Mouse (Mus musculus): ENCODE measurements around the gene Cdkn2d.
"Not testable (repeated sequence)": the region's sequence is repeated elsewhere in the genome, so short reads cannot be mapped to it uniquely, and the experiment has no call there.

Cdkn2d gene

GRCm38 (mm10) chr9:21277776-21278175 lies 13.4 kb downstream of the Cdkn2d start:
- CTCF ChIA-PET, result interaction anchor here (0.6 kb wide), 1 partner anchor 82 kb away, joined by 6 read pairs; no protein-coding TSS in a partner anchor

DNA sequence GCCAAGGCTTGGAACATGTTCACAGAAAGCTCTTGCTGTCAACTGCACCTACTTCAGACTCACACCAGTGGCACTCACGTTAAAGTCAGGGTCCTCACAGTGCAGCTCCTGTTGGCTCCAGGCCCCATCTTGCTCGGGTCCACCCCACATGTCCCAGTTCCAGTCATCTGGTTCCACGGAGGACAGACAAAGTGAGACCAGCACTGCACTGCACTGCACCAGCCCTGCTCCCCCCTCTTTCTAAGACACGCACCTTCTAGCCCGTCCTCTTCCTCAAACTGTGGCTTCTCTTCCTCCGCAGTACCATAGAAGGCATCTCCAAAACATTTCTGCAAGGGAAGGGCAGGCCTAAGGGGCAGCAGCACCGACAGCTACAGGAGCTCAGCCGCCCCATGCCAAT lies 14.9 kb downstream of the Cdkn2d start:
- CTCF ChIA-PET, result interaction anchor here (0.8 kb wide), 1 partner anchor 11 kb away, joined by 3 read pairs; the partner anchor contains the start of gene Kri1

- CTCF ChIA-PET, result no interaction called here
Observed at GRCm38 (mm10) chr9:21275727-21276126, 15.5 kb downstream of the Cdkn2d start.

DNA sequence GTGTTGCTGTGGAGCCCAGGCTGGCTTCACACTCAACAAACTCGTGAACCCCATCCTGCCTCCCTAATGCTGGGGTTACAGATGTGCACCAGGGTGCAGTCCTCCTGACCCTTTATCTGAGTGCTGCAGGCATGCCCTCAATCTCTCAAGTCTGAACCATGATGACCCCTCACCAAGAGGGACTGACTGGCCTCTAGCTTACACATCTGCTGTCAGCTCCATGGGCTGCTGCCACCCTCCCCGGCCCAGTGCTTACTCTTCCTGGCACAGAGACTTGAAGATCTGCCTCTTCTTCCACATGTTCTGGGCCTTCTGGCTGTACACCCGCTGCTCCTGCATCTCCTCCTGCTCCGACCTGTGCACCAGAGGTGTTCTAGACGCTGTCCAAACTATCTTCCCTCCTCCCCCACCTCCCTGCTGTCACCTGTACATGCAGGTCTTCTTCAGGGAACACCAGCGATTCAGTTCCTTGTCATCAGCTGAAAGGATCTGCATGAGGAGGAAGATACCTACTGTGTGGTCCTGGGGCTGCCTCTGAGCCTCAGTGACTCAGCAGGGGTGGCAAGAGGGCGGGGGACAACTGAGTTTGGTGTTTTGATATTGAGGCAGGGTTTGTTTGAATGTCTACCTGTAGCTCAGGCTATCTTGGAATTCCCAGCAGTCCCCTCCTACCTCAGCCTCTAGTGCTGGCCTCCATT lies 16.0 kb downstream of the Cdkn2d start:
- CTCF ChIA-PET, result interaction anchor here (0.7 kb wide), 1 partner anchor 12 kb away, joined by 3 read pairs; the partner anchor contains the start of gene Kri1

DNA sequence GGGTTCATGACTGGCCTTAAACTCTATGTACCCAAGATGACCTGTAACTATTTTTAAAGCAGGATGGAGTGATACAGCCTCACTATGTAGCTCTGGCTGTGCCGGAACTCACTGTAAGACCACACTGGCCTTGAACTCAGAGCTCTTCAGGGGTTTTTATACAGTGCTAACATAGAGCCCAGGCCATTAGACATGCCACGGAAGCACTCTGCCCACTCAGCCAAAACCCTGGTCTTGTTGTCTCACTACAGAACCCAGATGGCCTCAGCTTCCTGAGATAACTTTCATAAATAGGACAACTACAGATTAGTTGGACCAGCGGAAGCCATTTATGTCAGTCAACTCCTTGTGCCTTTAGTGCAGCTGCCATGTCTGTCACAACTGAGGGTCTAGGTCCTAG lies 16.9 kb downstream of the Cdkn2d start:
- CTCF ChIA-PET, result interaction anchor here (0.7 kb wide), 1 partner anchor 13 kb away, joined by 3 read pairs; the partner anchor contains the start of gene Kri1

DNA sequence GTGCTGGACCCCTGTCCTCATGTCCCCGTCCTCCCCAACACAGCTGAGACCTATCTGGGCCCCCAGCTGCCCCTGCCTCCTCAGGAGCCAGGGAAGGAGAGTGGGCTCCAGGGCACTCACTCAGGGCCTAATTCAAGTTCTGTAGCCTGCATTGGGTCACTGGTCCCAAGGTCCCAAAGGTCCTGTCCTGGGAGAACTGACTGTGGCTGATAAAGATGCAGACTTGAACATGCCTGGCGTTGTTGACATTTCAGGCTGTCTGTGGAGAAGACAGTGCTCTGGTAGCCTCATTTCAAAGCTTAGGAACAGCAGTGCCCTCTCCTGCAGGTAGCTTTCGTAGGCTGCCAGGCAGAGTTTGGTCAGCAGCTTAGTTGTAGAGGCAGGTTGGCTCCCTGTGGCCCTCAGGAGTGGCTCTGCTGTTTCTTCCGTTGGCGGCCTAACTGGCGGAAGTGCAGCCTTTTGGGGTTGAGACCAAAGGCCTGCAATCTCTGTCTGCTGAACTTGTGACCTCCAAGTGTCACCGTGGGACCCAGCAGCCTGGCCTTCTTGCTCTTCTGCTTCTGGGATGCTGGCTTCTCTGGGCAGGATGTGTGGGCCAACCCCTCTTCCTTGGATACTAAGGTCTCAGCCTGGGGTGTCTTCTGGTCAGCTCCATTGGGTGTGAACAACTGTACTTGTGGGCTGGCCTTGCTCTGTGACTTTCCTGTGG lies 17.5 kb downstream of the Cdkn2d start:
- CTCF ChIA-PET, result interaction anchor here (0.7 kb wide), 1 partner anchor 8 kb away, joined by 4 read pairs; no protein-coding TSS in a partner anchor

DNA sequence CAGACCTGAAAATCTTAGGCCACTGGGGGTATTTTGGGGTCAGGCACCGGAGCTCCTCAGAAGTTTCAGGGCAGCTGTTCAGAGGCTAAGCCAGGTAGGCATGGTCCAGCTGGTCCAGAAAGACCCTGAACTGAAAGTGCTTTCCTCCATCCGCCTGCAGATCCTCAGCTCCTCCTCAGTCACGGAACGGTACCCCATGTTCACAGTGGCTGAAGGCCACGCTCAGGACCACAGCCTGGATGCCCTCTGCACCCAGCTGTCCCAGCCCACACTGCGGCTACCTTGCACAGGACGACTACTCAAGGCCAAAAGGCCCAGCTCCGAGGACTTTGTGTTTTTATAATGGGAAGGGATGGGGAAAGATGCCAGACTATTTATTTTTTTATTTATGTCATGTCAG lies 18.1 kb downstream of the Cdkn2d start:
- CTCF ChIA-PET, result interaction anchor here (0.7 kb wide), 1 partner anchor 9 kb away, joined by 4 read pairs; no protein-coding TSS in a partner anchor

- CTCF ChIA-PET, result no interaction called here
Observed at GRCm38 (mm10) chr9:21272391-21272790, 18.8 kb downstream of the Cdkn2d start.

- CTCF ChIA-PET, result not testable (repeated sequence)
Observed at GRCm38 (mm10) chr9:21269590-21269989, 21.6 kb downstream of the Cdkn2d start.

DNA sequence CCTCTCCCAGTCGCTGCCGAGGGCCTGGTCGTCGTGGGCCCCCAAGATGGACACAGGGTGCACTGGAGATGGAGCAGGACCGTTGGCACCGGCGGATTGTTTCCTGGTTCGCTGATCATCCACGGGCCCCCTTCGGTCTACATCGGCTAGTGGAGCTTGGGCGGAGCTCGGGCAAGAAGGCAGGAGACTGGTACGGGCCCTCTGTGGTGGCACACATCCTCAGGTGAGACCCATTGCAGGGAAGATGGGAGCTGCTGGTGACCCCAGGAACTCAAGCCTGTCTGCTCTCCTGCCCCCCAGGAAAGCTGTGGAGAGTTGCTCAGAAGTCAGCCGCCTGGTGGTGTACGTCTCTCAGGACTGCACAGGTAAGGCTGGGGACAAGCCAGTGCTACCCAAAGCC lies 22.9 kb downstream of the Cdkn2d start:
- CTCF ChIA-PET, result no interaction called here

DNA sequence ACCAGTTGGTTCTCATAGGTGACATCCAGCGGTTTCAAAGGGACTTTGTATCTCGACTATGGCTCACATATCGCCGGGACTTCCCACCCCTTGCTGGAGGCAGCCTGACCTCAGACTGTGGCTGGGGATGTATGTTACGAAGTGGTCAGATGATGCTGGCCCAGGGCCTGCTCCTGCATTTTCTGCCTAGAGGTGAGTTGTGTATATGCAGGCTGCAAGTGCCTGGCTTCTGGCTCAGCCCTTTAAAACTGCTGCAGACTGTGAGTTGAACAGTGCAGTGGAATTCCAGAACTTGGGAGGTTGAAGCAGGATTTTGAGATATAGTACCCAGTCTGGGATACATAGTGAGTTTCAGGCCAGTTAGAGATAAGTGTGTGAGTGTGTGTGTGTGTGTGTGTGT lies 24.3 kb downstream of the Cdkn2d start:
- CTCF ChIA-PET, result interaction anchor here (0.6 kb wide), 1 partner anchor 49 kb away, joined by 3 read pairs; no protein-coding TSS in a partner anchor

GRCm38 (mm10) chr9:21265611-21266010 lies 25.6 kb downstream of the Cdkn2d start:
- CTCF ChIA-PET, result interaction anchor here (2.1 kb wide), 1 partner anchor 25 kb away, joined by 8 read pairs; the partner anchor contains the start of gene Keap1

GRCm38 (mm10) chr9:21265000-21265561 lies 26.1 kb downstream of the Cdkn2d start, which contains the start of gene Atg4d:
Gene Atg4d (plus strand): TSS chr9:21265293.
- CTCF ChIA-PET, result interaction anchor here (0.6 to 2.1 kb wide), 3 partner anchors 24 to 857 kb away, joined by 3 to 8 read pairs (median 3); partner anchors contain the start of gene Keap1

- CTCF ChIA-PET, result interaction anchor here (0.6 to 2.1 kb wide), 3 partner anchors 24 to 858 kb away, joined by 3 to 8 read pairs (median 3); partner anchors contain the start of gene Keap1
Observed at GRCm38 (mm10) chr9:21264272-21264999, 26.8 kb downstream of the Cdkn2d start.

GRCm38 (mm10) chr9:21261831-21262230 lies 29.4 kb downstream of the Cdkn2d start:
- CTCF ChIA-PET, result no interaction called here

DNA sequence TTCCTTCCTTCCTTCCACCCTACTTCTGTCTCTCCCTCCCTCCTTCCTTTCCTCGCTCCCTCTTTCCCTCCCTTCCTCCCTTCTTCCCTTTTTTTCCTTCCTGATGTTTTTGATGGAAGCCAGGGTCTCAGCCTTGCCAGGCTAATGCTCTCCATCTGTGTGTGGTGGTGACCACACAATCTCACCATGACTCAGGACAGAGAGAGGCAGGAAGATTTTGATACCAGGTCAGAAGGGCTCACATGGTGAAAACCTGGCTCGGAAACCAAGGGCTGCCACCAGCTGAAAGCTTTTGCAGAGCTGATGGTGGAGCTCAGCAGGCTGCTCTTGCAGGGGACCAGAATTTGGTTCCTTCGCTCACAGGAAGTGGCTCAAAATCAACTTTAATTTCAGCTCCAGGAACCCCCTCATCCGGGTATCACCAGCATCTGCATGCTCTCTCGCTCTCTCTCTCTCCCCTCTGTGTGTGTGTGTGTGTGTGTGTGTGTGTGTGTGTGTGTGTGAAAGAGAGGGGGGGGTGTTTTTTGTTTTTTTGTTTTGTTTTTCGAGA lies 30.6 kb downstream of the Cdkn2d start:
- CTCF ChIA-PET, result interaction anchor here (0.7 kb wide), 1 partner anchor 16 kb away, joined by 3 read pairs; no protein-coding TSS in a partner anchor

- CTCF ChIA-PET, result interaction anchor here (0.6 kb wide), 1 partner anchor 256 kb away, joined by 8 read pairs; no protein-coding TSS in a partner anchor
Observed at GRCm38 (mm10) chr9:21256349-21256748, 34.9 kb downstream of the Cdkn2d start.

DNA sequence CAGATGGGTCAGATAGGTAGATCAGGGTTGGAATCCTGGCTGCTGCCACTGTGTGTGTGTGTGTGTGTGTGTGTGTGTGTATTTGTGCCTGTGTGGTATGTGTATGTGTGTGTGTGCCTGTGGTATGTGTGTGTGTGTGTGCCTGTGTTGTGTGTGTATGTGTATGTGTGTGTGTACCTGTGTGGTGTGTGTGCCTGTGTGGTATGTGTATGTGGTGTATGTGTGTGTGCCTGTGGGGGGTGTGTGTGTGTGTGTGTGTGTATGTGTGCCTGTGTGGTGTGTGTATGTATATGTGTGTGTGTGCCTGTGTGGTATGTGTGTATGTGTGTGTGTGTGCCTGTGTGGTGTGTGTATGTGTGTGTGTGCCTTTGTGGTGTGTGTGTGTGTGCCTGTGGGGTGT lies 36.5 kb downstream of the Cdkn2d start:
- CTCF ChIA-PET, result no interaction called here

DNA sequence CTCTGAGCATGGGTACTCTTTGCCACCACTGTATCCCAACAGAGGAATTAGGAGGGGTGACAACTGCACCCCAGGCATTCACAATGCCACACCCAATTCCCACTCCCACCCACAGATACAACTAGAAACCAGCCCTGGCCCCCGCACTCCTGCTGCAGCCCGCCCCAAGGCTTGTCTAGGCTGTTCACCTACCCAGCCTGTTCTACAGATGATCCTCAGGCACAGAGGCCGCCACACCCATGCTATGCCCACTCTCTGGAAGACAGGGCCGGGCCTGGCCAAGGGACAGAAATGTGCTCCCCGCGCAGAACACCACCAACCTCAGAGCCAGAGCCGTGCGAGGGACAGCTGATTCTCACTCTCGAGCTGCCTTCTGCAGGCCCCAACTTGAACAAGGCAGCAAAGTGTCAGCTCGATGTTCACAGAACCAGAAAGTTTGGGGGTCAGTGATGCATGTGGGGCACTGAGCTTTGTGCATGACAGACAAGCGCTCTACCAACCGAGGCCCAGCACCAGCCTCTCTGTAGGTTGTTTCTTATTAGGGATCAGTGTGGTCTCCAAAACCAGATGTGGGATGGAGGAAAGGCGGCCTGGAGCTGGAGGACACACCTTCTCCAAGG lies 40.0 kb downstream of the Cdkn2d start:
- CTCF ChIA-PET, result no interaction called here

- CTCF ChIA-PET, result no interaction called here
Observed at GRCm38 (mm10) chr9:21250509-21250908, 40.7 kb downstream of the Cdkn2d start.

All from spleen, embryonic (tissue).